Mouse (Mus musculus): ENCODE data around the gene Antxr1.

DNA sequence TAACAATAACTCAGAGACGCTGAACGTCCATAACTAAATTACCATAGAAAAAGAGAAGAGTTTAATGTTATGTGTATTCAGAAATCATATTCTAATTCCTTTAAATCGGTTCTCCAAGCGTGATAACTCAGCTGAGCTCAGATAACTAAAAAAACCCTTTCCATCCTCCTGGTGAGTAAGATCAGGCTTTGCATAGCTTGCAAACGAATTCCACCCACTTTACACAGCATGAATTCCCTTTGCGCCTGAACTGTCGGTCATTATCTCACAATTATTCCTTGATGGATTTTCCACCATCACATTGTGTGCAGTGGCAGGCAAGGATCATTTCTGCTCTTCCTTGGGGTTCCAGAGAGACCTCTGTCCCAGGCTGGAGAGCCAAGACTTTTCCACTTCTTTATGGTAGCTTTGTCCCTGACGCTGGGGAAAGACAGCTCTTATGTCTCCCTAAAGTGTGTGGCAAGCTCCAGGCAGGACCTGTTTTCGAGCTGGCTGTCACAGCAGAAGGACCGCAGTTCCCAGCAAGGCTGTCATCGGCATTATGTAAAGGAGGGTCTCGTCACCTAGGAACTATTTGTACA is 201.6 kb downstream of the Antxr1 start:
- no peak for TF ChIP-seq POLR2A (IDR thresholded peaks at IDR 0.05; ENCODE audit: insufficient read depth, low read depth, low read length)
- TF ChIP-seq CTCF (IDR thresholded peaks at IDR 0.05): no peak
